Mouse (Mus musculus): Measurements from ENCODE around the gene Spem2. TPM values are rescaled to one million over a fixed set of nuclear protein-coding genes. Genes with fewer than 3 reads are reported as not detected.

The Spem2 gene
- total and polyA plus RNA-seq, 2 experiments from 2014 or later = not detected

DNA sequence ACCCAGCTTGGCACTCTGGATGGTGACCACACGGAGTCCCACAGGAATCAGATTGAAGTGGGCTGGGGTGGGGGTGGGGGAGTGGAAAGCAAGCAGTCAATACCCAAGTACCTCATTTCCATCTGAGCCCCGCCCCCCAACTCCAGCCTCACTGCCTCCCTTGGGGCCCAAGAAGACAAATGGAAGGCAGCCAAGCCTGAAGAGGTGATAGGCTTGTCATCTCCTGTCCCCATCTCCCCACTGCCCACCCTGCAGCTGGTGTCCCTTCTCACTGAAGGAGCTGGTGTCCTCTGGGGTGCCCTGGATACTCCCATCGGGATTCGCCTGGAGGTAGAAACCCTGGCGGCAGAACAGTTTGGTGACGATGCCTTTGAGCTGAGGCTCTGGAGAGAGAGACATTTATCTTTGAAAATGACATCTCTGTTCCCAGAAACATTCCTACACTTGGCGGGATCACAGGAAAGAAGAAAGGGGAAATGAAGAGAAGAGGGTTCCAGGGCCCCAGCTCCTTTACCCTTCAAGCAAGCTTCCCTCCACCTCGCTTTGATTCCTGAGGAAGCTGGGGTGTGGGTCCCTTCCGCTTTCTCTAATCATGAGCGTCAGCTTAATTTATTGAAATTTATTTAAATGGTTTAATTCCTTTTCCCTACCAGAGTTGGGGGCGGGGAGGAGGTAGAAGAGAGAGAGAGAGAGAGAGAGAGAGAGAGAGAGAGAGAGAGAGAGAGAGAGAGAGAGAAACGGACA is 18.7 kb downstream of the Spem2 start:
- WGBS = 10% methylated on average over 12 of the region's 12 CpGs
- Histone ChIP-seq H3K4me1 (ENCODE audit: insufficient read depth) (peaks cover 28% of the 10 kb centered on the region), H3K36me3 (ENCODE audit: insufficient read depth) (peaks cover 7% of the 10 kb centered on the region; the same call in 1 of the 2 replicates), H3K27me3 (ENCODE audit: insufficient read depth, low read length) (peaks cover 3% of the 10 kb centered on the region; the same call in 1 of the 2 replicates), H3K9ac (peak overlapping the region; percentile 83), H3K4me2 (ENCODE audit: low read depth) (peak overlapping the region; percentile 97), H3K9me3 (ENCODE audit: low read length) (no peaks in the 10 kb centered on the region), H3K27ac (ENCODE audit: low read depth, low read length) (peak overlapping the region; percentile 96), H3K4me3 (ENCODE audit: low read depth, low read length) (peak overlapping the region; percentile 48)
- DNase-seq (peak; percentile 55), ATAC-seq (no peak)
- TF ChIP-seq CTCF (IDR thresholded peaks at IDR 0.05; ENCODE audit: low read depth) = no peak

DNA sequence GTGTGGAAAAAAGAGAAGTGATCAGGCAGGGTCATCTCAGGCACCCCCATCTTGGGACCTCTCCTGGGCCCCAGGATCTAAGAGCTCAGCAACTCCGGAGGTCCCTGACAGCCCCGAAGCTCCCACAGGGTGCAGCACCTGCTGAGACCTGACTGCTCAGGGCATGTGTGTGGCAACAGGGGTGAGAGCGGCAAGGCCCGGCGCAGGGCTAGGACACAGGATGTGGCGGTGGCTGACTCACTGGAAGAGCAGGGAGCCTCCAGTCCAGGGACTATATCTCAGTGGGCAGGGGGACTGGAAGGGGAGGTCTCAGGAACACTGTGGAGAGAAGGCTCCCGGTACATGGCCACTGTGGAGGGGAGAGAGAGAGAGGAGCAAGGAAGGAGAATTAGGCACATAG is 20.3 kb downstream of the Spem2 start:
- WGBS = 78% methylated on average over 7 of the region's 7 CpGs
- peaks cover 12% of the 10 kb centered on the region for H3K4me1 ChIP-seq (ENCODE audit: insufficient read depth)

DNA sequence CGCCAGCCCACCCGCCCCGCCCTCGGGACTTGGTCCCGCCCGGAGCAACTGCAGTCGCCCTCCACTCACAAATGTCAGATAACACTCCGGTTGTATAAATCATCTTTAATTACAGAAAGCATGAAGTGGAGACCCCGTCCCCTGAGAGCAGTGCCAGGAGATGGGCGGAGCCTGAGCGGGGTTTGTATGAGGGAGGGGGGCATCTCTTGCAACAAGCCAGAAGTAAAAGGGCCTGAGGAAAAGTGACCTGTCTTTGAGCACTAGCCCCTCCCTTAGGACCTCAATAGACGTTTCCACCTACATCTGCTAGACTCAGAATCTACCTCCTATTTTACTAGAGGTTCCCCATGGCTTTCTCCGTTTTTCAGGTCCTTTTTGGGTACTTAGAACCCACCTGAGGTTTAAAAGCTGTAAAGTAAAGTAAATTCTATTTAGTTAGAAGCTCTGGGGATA is 22.3 kb downstream of the Spem2 start:
- 4% methylated on average over 13 of the region's 13 CpGs for WGBS
- Histone ChIP-seq H3K27ac (ENCODE audit: low read depth, low read length) (no peak overlapping the region), H3K9me3 (ENCODE audit: low read length) (no peaks in the 10 kb centered on the region), H3K9ac (no peak overlapping the region), H3K36me3 (ENCODE audit: insufficient read depth) (peaks cover 7% of the 10 kb centered on the region; the same call in 1 of the 2 replicates), H3K4me2 (ENCODE audit: low read depth) (peak overlapping the region; percentile 60), H3K27me3 (ENCODE audit: insufficient read depth, low read length) (no peaks in the 10 kb centered on the region), H3K4me3 (ENCODE audit: low read depth, low read length) (peak overlapping the region; percentile 34), H3K4me1 (ENCODE audit: insufficient read depth) (peaks cover 12% of the 10 kb centered on the region)
- ATAC-seq (no peak), DNase-seq (no peak)
- TF ChIP-seq CTCF (IDR thresholded peaks at IDR 0.05; ENCODE audit: low read depth) = no peak

More for the DNA sequence above, 20.3 kb downstream of the Spem2 start:
- H3K9me3 ChIP-seq (ENCODE audit: low read length) = no peaks in the 10 kb centered on the region
- H3K36me3 ChIP-seq (ENCODE audit: insufficient read depth) = peaks cover 7% of the 10 kb centered on the region; the same call in 1 of the 2 replicates
- no peak overlapping the region for H3K4me3 ChIP-seq (ENCODE audit: low read depth, low read length)
- no peak for TF ChIP-seq CTCF (IDR thresholded peaks at IDR 0.05; ENCODE audit: low read depth)
- no peak for DNase-seq
- no peaks in the 10 kb centered on the region for H3K27me3 ChIP-seq (ENCODE audit: insufficient read depth, low read length)
- ATAC-seq = no peak
- no peak overlapping the region for H3K9ac ChIP-seq
- no peak overlapping the region for H3K27ac ChIP-seq (ENCODE audit: low read depth, low read length)
- H3K4me2 ChIP-seq (ENCODE audit: low read depth) = no peak overlapping the region

DNA sequence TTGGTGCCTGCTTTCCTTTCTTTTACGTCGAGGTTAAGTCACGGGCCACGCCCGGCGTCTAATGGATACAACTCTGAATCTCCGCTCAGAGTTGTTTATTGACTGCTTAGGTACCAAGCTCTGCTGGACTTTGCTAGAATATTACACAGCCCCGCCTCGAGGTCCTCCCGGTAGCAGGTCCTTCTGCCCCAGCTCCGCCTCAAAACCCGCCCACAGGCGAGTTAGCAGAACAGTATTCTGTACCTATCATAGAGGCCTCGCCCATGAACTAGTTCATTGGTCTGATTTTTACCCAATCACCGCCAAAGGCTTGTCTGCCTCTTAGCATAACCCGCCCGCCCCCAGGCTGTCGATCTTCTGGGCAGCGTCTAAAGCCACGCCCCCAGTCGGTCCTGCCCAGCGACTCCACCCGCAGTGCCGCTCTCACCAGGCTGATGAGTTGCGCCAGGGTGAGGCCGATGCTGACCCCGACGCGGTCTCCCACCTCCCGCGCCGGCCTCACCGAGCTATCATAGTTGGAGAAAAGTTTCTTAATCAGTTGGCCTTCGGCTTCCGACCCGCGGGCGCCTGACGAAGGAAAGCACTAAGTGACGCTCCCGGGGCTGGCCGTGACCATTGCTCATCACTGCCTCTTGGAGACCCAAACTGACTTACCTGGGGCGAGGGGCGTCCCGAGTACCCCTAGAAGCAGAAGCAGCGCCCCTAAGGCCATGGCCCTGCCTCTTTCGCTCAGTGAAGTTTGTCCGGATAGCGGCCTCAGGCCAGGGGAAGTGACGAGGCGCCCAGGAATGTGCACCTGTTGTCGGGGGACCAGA is 22.9 kb downstream of the Spem2 start, which contains the start of gene Chrnb1:
Chrnb1 (minus strand) TSS at position 776 of the 815 bp plus-strand sequence.
- H3K27ac ChIP-seq (ENCODE audit: low read depth, low read length) = no peak within 1 kb of the TSS
- H3K9me3 ChIP-seq (ENCODE audit: low read length) = no peaks in the 10 kb centered on the region
- H3K9ac ChIP-seq = peak within 1 kb of the TSS; percentile 33; the same call in 1 of the 2 replicates
- peak within 1 kb of the TSS; percentile 60 for H3K4me2 ChIP-seq (ENCODE audit: low read depth)
- ATAC-seq (peak; percentile 96), DNase-seq (peak; percentile 90)
- H3K4me1 ChIP-seq (ENCODE audit: insufficient read depth) = peaks cover 12% of the 10 kb centered on the region
- H3K4me3 ChIP-seq (ENCODE audit: low read depth, low read length) = peak within 1 kb of the TSS; percentile 34
- peaks cover 7% of the 10 kb centered on the region; the same call in 1 of the 2 replicates for H3K36me3 ChIP-seq (ENCODE audit: insufficient read depth)
- H3K27me3 ChIP-seq (ENCODE audit: insufficient read depth, low read length) = no peaks in the 10 kb centered on the region
- TF ChIP-seq CTCF (IDR thresholded peaks at IDR 0.05; ENCODE audit: low read depth) = no peak; the same call in 1 of the 2 replicates
- 3% methylated on average over 52 of the region's 52 CpGs for WGBS

DNA sequence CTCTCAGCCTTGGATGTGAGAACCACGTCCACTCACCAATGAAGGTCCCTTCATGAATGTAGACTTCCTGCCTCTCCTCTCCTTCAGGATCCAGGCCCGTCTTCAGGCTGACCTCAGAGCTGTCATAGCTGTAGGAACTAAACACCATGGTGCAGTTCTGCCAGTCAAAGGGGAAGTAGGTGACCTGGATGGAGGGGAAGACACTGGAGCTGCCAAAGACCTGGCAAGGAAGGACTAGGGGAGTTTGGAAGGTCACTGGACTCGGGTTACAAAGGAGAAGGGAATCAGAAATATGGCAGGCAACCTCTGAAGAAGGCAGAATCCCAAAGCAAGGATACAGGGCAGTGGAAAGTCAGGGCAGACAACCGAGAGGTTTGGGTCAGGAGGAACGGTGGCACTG is 24.8 kb downstream of the Spem2 start:
- peaks cover 7% of the 10 kb centered on the region; the same call in 1 of the 2 replicates for H3K36me3 ChIP-seq (ENCODE audit: insufficient read depth)
- 69% methylated on average over 5 of the region's 5 CpGs for WGBS
- H3K4me2 ChIP-seq (ENCODE audit: low read depth) = no peak overlapping the region
- peaks cover 8% of the 10 kb centered on the region for H3K4me1 ChIP-seq (ENCODE audit: insufficient read depth)
- no peak overlapping the region for H3K27ac ChIP-seq (ENCODE audit: low read depth, low read length)
- no peak overlapping the region for H3K9ac ChIP-seq
- no peaks in the 10 kb centered on the region for H3K27me3 ChIP-seq (ENCODE audit: insufficient read depth, low read length)
- no peak overlapping the region for H3K4me3 ChIP-seq (ENCODE audit: low read depth, low read length)
- no peak for DNase-seq
- ATAC-seq = no peak
- no peaks in the 10 kb centered on the region for H3K9me3 ChIP-seq (ENCODE audit: low read length)
- no peak for TF ChIP-seq CTCF (IDR thresholded peaks at IDR 0.05; ENCODE audit: low read depth)

DNA sequence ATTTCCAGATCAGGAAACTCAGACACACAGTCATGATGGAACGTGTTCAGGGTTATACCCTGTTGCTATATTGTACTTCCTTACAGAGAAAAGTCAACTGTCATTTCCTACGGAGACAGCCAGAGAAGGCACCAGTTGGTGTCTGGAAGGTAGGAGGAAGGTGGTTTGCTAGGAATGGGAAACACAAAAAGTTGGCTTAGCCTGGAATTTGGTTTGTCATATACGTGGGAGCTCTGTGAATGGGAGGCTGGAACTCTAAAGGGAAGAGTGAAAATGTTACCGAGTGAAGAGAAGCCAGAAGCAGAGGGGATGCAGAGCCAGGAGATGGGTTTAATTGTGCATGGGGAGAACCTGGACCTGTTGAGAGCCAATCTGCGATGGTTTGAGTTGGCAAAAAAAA is 26.8 kb downstream of the Spem2 start:
- DNase-seq = no peak
- no peak for ATAC-seq
- H3K4me2 ChIP-seq (ENCODE audit: low read depth) = no peak overlapping the region
- peaks cover 8% of the 10 kb centered on the region for H3K4me1 ChIP-seq (ENCODE audit: insufficient read depth)
- no peak overlapping the region for H3K9ac ChIP-seq
- H3K9me3 ChIP-seq (ENCODE audit: low read length) = no peaks in the 10 kb centered on the region
- no peak overlapping the region for H3K27ac ChIP-seq (ENCODE audit: low read depth, low read length)
- 71% methylated on average over 5 of the region's 5 CpGs for WGBS
- no peaks in the 10 kb centered on the region for H3K36me3 ChIP-seq (ENCODE audit: insufficient read depth)
- H3K27me3 ChIP-seq (ENCODE audit: insufficient read depth, low read length) = no peaks in the 10 kb centered on the region
- H3K4me3 ChIP-seq (ENCODE audit: low read depth, low read length) = no peak overlapping the region
- TF ChIP-seq CTCF (IDR thresholded peaks at IDR 0.05; ENCODE audit: low read depth) = no peak

Data from forebrain, postnatal 0 days (tissue).